Mouse (Mus musculus) heart, postnatal 0 days (tissue): ENCODE data around the gene Ankrd13c.
A peak's percentile ranks its signal among the peaks of the same experiment; 100 is the strongest.

Source experiments
- CTCF ChIP-seq: IDR thresholded peaks from 2 replicates; pipeline ENCODE4 v1.5.1; 2016; ENCODE audit warnings: antibody characterized with exemption, control low read depth, low read depth
- EP300 ChIP-seq: IDR thresholded peaks from 2 replicates; pipeline ENCODE4 v1.6.1; 2016; ENCODE audit warnings: antibody characterized with exemption, low read depth

- TF ChIP-seq EP300: peak; percentile 69
- TF ChIP-seq CTCF: no peak
These were observed 89.4 kb downstream of the Ankrd13c start, which contains the start of the genes Srsf11 and Lrrc40 for GRCm38 (mm10) chr3:158036329-158036988.
